18 mouse cellular contexts compared by ENCODE assay signal in the genomic region with DNA sequence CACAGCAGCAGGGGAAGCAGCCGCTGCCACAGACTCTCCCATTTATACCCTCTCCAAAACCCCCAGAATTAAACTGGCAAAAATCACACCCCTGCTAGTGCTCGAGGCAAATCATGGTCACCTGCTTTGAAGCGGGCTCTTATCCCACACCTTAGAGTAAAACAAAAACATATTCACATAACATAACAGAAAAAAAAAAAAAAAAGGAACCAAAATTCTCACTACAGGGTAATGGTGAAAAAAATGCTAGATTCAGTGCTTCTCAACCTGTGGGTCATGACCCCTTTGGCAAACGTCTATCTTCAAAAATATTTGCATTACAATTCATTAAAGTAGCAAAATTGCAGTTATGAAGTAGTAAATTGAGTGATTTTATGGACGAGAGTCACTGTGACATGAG. TPM values are rescaled to one million over a fixed set of nuclear protein-coding genes. Genes with fewer than 3 reads are reported as not detected.
"Had no signal": no experiment of that assay in that cellular context is flagged by ENCODE, and none has a peak within 500 bp of the region (broad histone marks: within the 10 kb centered on the region; RNA-seq: fewer than 3 reads in every experiment).

No protein-coding gene starts in this region.

- H3K4me3 ChIP-seq: megakaryocyte, embryonic 14.5 days; midbrain, embryonic 13.5 days; myocyte; neural tube, embryonic 13.5 days; neural tube, embryonic 15.5 days had no signal

- H3K9ac ChIP-seq: lung, embryonic 14.5 days; midbrain, embryonic 13.5 days; neural tube, embryonic 13.5 days; neural tube, embryonic 15.5 days had no signal

- H3K36me3 ChIP-seq: midbrain, embryonic 13.5 days; neural tube, embryonic 13.5 days; neural tube, embryonic 15.5 days had no signal

- H3K9me3 ChIP-seq: megakaryocyte, embryonic 14.5 days; midbrain, embryonic 13.5 days; neural tube, embryonic 13.5 days; neural tube, embryonic 15.5 days had no signal

- H3K27me3 ChIP-seq: midbrain, embryonic 13.5 days; neural tube, embryonic 13.5 days; neural tube, embryonic 15.5 days had no signal

- H3K4me2 ChIP-seq: midbrain, embryonic 11.5 days; midbrain, embryonic 13.5 days; neural tube, embryonic 13.5 days; neural tube, embryonic 15.5 days had no signal

- H3K4me1 ChIP-seq: midbrain, embryonic 13.5 days; neural tube, embryonic 13.5 days had no signal

- DNase-seq: lung, embryonic 14.5 days; lung, postnatal 10 days; lung, postnatal 4 days; retina, postnatal 1 day; right cerebral cortex, adult 18-20 months; right cerebral cortex, postnatal 25 days; right cerebral cortex, postnatal 4 days; spleen, adult 18-20 months; thymus, adult 18-20 months; thymus, postnatal 14 days; thymus, postnatal 36 days had no signal

- ATAC-seq: midbrain, embryonic 13.5 days; midbrain, embryonic 16.5 days had no signal

- H3K27ac ChIP-seq: midbrain, embryonic 13.5 days; neural tube, embryonic 13.5 days; neural tube, embryonic 15.5 days had no signal

RNA-seq across cellular contexts. Expression of gene Map10, which starts 57.4 kb away (rescaled TPM):
- polyA plus RNA-seq: myocyte had no signal
